Mouse (Mus musculus) lung, embryonic 15.5 days (tissue): ENCODE results near the gene Morn4. TPM values are rescaled to one million over a fixed set of nuclear protein-coding genes. Genes with fewer than 3 reads are reported as not detected.
"Not testable (repeated sequence)": the region's sequence is repeated elsewhere in the genome, so short reads cannot be mapped to it uniquely, and the experiment has no call there.

ENCODE experiments used
- ATAC-seq: fragments of 200-750 bp; cut with Nextera tagmentation; 2 replicates; pipeline ENCODE4 v1.8.0; 2017; ENCODE audit warnings: moderate number of reproducible peaks, borderline replicate concordance; ENCODE audit not compliant: low FRiP score, low TSS enrichment; ENCODE audit errors: extremely low read depth
- H3K27ac ChIP-seq: fragments of 300-500 bp; sonication (generic); 2 replicates; pipeline ENCODE4 v1.5.1; 2015; ENCODE audit warnings: moderate library complexity, mild to moderate bottlenecking, inconsistent platforms
- H3K27me3 ChIP-seq: fragments of 300-500 bp; sonication (generic); 2 replicates; pipeline ENCODE4 v1.6.1; 2015; ENCODE audit warnings: inconsistent platforms
- H3K36me3 ChIP-seq: fragments of 300-500 bp; sonication (generic); 2 replicates; pipeline ENCODE4 v1.6.1; 2015; ENCODE audit warnings: inconsistent platforms
- H3K4me1 ChIP-seq: fragments of 300-500 bp; sonication (generic); 2 replicates; pipeline ENCODE4 v1.6.1; 2015; ENCODE audit warnings: inconsistent platforms
- H3K4me2 ChIP-seq: fragments of 300-500 bp; sonication (generic); 2 replicates; pipeline ENCODE4 v1.6.1; 2015; ENCODE audit warnings: inconsistent platforms, mild to moderate bottlenecking, moderate library complexity
- H3K4me3 ChIP-seq: fragments of 300-500 bp; sonication (generic); 2 replicates; pipeline ENCODE4 v1.5.1; 2015; ENCODE audit warnings: mild to moderate bottlenecking, inconsistent platforms
- H3K9ac ChIP-seq: fragments of 300-500 bp; sonication (generic); 2 replicates; pipeline ENCODE4 v1.6.1; 2015; ENCODE audit warnings: inconsistent platforms
- H3K9me3 ChIP-seq: fragments of 300-500 bp; sonication (generic); 2 replicates; pipeline ENCODE4 v1.6.1; 2016; ENCODE audit warnings: inconsistent platforms
- WGBS: fragments of 180-500 bp; shearing (Covaris S2); methylation state at CpG from one replicate; pipeline ENCODE4 v1.1.7; 2015; 5-methylcytosine and 5-hydroxymethylcytosine counted together
- polyA plus RNA-seq: library from polyadenylated mRNA; unstranded; fragments of >200 nt; fragmentation: Nextera tagmentation; extraction: Ambion mirVana; gene quantifications from 2 replicates; pipeline ENCODE4 v1.2.1, GENCODE M21; 2015

Gene Morn4
- polyA plus RNA-seq, 1 experiment from 2014 or later = 21.1 TPM

GRCm38 (mm10) chr19:42120451-42120850 lies 34.3 kb upstream of the Morn4 start:
- WGBS = 84% methylated on average over 8 of the region's 8 CpGs
- Histone ChIP-seq H3K9ac (no peak overlapping the region), H3K27me3 (no peaks in the 10 kb centered on the region), H3K9me3 (no peaks in the 10 kb centered on the region), H3K4me3 (no peak overlapping the region), H3K4me2 (no peak overlapping the region), H3K27ac (no peak overlapping the region), H3K4me1 (peaks cover 8% of the 10 kb centered on the region; the same call in 1 of the 2 replicates), H3K36me3 (peaks cover 71% of the 10 kb centered on the region)
- ATAC-seq = no peak

GRCm38 (mm10) chr19:42118596-42118995 lies 32.4 kb upstream of the Morn4 start:
- no peak for ATAC-seq
- Histone ChIP-seq H3K4me1 (no peaks in the 10 kb centered on the region), H3K36me3 (peaks cover 66% of the 10 kb centered on the region), H3K4me3 (no peak overlapping the region), H3K4me2 (no peak overlapping the region), H3K27me3 (no peaks in the 10 kb centered on the region), H3K9me3 (no peaks in the 10 kb centered on the region), H3K9ac (no peak overlapping the region), H3K27ac (no peak overlapping the region)
- WGBS = 66% methylated on average over 5 of the region's 5 CpGs

DNA sequence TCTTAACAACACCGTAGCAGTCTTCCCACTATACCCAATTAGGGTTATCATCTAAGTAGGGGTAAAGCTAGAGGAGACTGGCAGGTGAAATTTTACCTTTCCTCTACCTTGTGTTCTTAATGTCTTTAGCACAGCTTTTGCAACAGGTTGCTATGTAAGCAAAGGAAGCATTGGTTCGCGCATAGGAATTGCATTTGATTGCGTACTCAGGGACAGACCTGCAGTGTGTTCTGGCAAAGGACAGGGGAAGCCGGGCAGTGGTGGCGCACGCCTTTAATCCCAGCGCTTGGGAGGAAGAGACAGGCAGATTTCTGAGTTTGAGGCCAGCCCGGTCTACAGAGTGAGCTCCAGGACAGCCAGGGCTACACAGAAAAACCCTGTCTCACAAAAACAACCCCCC lies 32.0 kb upstream of the Morn4 start:
- Histone ChIP-seq H3K9me3 (no peaks in the 10 kb centered on the region), H3K36me3 (peaks cover 64% of the 10 kb centered on the region), H3K4me2 (no peak overlapping the region), H3K4me3 (no peak overlapping the region), H3K27me3 (no peaks in the 10 kb centered on the region), H3K9ac (no peak overlapping the region), H3K4me1 (no peaks in the 10 kb centered on the region), H3K27ac (no peak overlapping the region)
- no peak for ATAC-seq
- WGBS = 92% methylated on average over 9 of the region's 9 CpGs

DNA sequence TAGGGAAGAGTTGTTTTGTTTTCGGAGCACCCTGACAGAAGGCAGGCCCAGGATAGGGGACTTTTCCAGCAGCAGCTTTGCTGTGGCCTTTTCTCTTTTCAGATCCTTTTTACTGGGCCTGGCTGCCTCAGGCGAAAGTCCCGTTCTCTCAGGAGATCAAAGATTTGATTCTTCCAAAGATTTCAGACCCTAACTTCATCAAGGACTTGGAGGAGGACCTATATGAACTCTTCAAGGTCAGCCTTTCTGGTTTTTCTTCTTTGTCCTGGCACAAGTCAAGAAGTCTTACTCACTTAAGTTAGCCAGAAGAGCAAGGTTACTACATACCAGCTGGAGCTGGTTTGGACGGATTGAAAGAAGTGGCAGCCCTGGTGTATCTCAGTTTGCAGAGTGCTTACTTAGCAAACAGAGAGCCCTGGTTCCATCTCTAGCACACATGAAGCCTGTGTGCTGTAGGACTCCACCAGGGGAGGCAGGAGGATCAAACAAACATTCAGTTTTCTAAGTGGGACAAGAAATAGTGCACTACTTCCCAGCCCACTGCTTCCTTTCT lies 29.7 kb upstream of the Morn4 start:
- Histone ChIP-seq H3K4me3 (no peak overlapping the region), H3K27ac (peak overlapping the region; percentile 82), H3K36me3 (peaks cover 46% of the 10 kb centered on the region), H3K9ac (no peak overlapping the region), H3K27me3 (no peaks in the 10 kb centered on the region), H3K9me3 (no peaks in the 10 kb centered on the region), H3K4me1 (no peaks in the 10 kb centered on the region), H3K4me2 (no peak overlapping the region)
- 67% methylated on average over 4 of the region's 4 CpGs for WGBS
- peak; percentile 64; the same call in 1 of the 2 replicates for ATAC-seq

GRCm38 (mm10) chr19:42104681-42105080 lies 18.5 kb upstream of the Morn4 start:
- Histone ChIP-seq H3K4me3 (no peak overlapping the region), H3K4me1 (no peaks in the 10 kb centered on the region), H3K27ac (no peak overlapping the region), H3K9me3 (no peaks in the 10 kb centered on the region), H3K9ac (no peak overlapping the region), H3K4me2 (no peak overlapping the region), H3K36me3 (peaks cover 30% of the 10 kb centered on the region), H3K27me3 (no peaks in the 10 kb centered on the region)
- ATAC-seq = no peak
- WGBS = 95% methylated on average over 9 of the region's 9 CpGs

- H3K27ac ChIP-seq = no peak overlapping the region
- H3K4me2 ChIP-seq = no peak overlapping the region
- H3K4me3 ChIP-seq = no peak overlapping the region
- WGBS = 84% methylated on average over 3 of the region's 3 CpGs
- H3K4me1 ChIP-seq = no peaks in the 10 kb centered on the region
- H3K27me3 ChIP-seq = no peaks in the 10 kb centered on the region
- no peaks in the 10 kb centered on the region for H3K9me3 ChIP-seq
- H3K36me3 ChIP-seq = peaks cover 15% of the 10 kb centered on the region; the same call in 1 of the 2 replicates
- no peak for ATAC-seq
- H3K9ac ChIP-seq = no peak overlapping the region
Observed at GRCm38 (mm10) chr19:42099406-42099805, 13.2 kb upstream of the Morn4 start.

DNA sequence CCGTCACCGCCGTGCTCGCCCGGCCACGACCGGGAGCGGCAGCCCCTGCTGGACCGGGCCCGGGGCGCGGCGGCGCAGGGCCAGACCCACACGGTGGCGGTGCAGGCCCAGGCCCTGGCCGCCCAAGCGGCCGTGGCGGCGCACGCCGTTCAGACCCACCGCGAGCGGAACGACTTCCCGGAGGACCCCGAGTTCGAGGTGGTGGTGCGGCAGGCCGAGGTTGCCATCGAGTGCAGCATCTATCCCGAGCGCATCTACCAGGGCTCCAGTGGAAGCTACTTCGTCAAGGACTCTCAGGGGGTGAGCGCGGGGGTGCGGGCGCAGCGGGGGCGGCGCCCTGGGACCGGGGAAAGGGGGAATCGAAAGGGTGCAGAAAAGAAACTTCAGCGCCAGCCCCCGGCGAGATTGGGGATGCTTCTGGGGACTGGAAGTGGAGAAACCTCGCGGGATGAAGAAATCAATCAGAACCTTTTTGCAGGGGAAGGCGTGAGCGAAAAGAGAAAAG lies 4.5 kb upstream of the Morn4 start:
- under 1% methylated on average over 52 of the region's 52 CpGs for WGBS
- peaks cover 25% of the 10 kb centered on the region for H3K4me1 ChIP-seq
- peak overlapping the region; percentile 83 for H3K9ac ChIP-seq
- peak overlapping the region; percentile 89 for H3K27ac ChIP-seq
- H3K4me3 ChIP-seq = peak overlapping the region; percentile 93
- peak; percentile 68 for ATAC-seq
- H3K4me2 ChIP-seq = peak overlapping the region; percentile 77
- H3K36me3 ChIP-seq = peaks cover 6% of the 10 kb centered on the region
- H3K9me3 ChIP-seq = no peaks in the 10 kb centered on the region
- no peaks in the 10 kb centered on the region for H3K27me3 ChIP-seq

DNA sequence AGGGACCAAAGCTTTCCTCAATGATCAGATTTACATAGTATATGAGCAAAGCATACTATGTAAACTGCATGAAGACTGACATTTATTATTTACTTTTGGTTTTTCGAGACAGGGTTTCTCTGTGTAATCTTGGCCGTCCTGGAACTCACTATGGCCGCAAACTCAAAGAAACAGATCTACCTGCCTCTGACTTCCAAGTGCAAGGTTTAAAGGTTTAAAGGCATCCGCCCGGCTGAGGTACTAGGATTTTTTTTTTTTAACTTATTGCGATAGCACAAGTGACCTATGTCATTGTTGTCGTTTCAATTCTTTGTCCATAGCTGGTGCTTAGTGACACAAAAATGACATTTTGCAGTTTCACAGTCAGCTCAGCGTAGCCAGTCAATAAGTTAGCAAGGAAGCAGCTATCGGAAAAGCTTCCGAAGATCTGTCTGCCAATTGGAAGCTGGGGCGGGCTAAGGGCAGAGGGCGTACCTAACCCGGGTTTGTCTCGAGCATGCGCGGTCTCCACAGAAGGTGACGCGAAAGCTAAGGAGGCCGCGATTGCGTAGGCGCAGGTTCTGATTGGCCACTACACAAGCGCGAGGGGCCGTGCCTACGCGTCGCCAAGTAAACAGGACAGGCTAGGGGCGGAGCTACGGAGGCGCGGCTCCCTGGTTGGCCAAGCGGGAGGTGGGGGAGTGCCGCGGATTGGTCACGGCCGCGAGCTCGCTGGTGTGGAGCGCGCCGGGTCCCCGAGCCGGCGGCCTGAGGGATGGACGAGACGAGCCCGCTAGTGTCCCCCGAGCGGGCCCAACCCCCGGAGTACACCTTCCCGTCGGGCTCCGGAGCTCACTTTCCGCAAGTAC lies 3.8 kb upstream of the Morn4 start, which contains the start of gene Pi4k2a:
Gene Pi4k2a (plus strand): TSS at position 723 of the 848 bp plus-strand sequence.
- Histone ChIP-seq H3K36me3 (peaks cover 6% of the 10 kb centered on the region), H3K4me1 (peaks cover 28% of the 10 kb centered on the region), H3K9ac (peak within 1 kb of the TSS; percentile 83), H3K9me3 (no peaks in the 10 kb centered on the region), H3K27me3 (no peaks in the 10 kb centered on the region), H3K4me3 (peak within 1 kb of the TSS; percentile 93), H3K4me2 (peak within 1 kb of the TSS; percentile 77), H3K27ac (peak within 1 kb of the TSS; percentile 90)
- peak; percentile 98 for ATAC-seq
- under 1% methylated on average over 52 of the region's 55 CpGs for WGBS

DNA sequence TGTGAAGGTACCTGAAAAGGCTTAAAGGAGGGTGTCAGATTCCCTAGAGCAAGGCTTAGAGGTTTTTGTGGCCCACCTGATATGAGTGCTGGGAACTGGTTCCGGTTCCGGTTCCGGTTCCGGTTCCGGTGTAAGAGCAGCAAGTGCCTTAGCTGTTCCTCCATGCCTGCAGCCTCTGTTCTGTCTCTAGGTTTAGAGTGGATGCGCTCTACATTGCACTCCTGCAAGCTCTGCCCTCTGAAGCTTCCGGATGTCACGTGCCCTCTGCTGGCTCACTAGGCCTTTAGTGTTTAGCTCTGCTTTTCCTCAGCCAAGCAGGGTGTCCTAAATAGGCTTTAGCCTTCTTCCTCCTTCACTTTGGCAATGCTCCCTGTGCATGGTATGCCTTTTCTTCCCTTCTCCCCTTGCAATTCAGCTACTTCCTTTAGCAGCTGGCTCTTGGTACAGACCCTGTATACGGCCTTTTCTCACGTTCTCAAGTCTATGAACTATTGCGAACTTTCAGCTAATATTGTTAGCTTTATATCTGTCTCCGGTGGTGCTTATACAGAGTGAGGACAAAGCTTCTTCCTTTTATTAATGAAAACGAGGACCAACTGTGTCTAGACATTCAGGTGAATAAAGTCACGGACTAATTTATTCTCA lies 3.1 kb upstream of the Morn4 start:
- no peak for ATAC-seq
- no peaks in the 10 kb centered on the region for H3K9me3 ChIP-seq
- peak overlapping the region; percentile 93 for H3K4me3 ChIP-seq
- peak overlapping the region; percentile 65 for H3K4me2 ChIP-seq
- no peaks in the 10 kb centered on the region for H3K27me3 ChIP-seq
- peaks cover 28% of the 10 kb centered on the region for H3K4me1 ChIP-seq
- peaks cover 6% of the 10 kb centered on the region for H3K36me3 ChIP-seq
- WGBS = 21% methylated on average over 14 of the region's 14 CpGs
- no peak overlapping the region for H3K9ac ChIP-seq
- H3K27ac ChIP-seq = peak overlapping the region; percentile 90

DNA sequence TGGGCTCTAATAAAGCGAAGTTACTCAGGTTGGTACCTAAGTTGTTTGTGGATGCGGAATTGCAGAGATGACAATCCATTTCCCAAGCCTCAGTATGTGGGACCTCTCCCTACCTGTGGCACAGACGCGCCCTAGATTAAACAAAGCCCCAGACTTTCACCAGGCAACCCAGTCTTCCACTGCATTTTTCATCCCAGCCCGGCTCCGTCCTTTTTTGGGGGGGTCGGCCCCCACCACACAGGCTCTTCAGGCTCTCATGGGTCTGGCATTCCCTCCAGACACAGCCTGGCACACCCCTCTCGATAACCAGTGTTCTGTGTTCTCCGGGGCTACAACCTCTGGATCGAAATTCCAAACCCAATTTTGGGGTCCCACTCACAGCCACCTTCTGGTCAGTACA lies 467 bp downstream of the Morn4 start:
- 6% methylated on average over 10 of the region's 10 CpGs for WGBS
- ATAC-seq = no peak
- Histone ChIP-seq H3K9ac (peak overlapping the region; percentile 57), H3K9me3 (no peaks in the 10 kb centered on the region), H3K36me3 (no peaks in the 10 kb centered on the region), H3K4me2 (peak overlapping the region; percentile 77), H3K4me3 (peak overlapping the region; percentile 62), H3K27me3 (no peaks in the 10 kb centered on the region), H3K4me1 (peaks cover 14% of the 10 kb centered on the region), H3K27ac (no peak overlapping the region; the same call in 1 of the 2 replicates)

DNA sequence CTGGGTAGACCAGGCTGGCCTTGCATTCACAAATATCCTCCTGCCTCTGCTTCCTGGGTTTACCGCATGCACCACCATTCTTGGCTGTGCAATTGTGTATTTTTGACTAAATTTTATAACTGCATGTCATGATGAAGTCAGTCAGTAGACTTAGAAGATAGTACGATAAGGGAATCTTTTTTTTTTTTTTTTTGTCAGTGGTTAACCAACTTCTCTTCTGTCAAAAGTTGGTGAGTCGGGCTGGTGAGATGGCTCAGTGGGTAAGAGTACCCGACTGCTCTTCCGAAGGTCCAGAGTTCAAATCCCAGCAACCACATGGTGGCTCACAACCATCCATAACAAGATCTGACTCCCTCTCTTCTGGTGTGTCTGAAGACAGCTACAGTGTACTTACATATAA lies 4.5 kb downstream of the Morn4 start:
- H3K4me3 ChIP-seq, H3K9me3 ChIP-seq, H3K9ac ChIP-seq, H3K27me3 ChIP-seq, H3K36me3 ChIP-seq, H3K4me1 ChIP-seq, H3K4me2 ChIP-seq, ATAC-seq, H3K27ac ChIP-seq: not testable (repeated sequence)
- WGBS = 91% methylated on average over 5 of the region's 5 CpGs

DNA sequence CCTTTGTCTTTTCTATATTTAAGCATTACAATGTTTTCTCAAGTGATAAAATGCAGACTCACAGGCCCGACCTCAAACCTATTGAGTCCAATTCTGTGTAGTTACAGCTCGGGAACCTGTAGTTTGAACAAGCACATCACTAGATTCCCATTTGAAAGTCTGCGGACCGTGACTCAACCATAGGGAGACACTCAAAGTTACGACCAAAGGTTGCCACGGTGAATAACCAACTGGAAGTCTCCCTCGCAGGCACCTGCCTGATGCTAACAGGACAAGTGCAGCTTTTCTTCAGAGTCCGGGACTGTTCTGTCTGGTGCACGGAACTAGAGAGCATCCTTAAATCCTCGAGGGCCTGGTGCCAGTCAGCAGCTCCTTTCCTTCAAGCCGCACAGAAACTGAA lies 5.7 kb downstream of the Morn4 start:
- H3K4me3 ChIP-seq = no peak overlapping the region
- H3K27ac ChIP-seq = no peak overlapping the region
- H3K9ac ChIP-seq = no peak overlapping the region
- H3K36me3 ChIP-seq = 0 out of 2 replicates have a peak, but pooled peaks cover 7% of the 10 kb centered on the region
- no peak for ATAC-seq
- H3K27me3 ChIP-seq = no peaks in the 10 kb centered on the region
- H3K4me1 ChIP-seq = peaks cover under 1% of the 10 kb centered on the region
- no peaks in the 10 kb centered on the region for H3K9me3 ChIP-seq
- WGBS = 82% methylated on average over 11 of the region's 11 CpGs
- H3K4me2 ChIP-seq = no peak overlapping the region
